Mouse (Mus musculus) CH12.LX (cell line): ENCODE data around the gene Meig1.

ENCODE experiments used
- CTCF ChIP-seq, 2 experiments: IDR thresholded peaks in 1 of 2; conservative IDR thresholded peaks in 1 of 2; 2 replicates each; pipeline ENCODE4 v1.5.1; 2011 to 2012; ENCODE audit warnings: low read depth in 2 of 2, low read length in 2 of 2, improper control_type of control experiment in 1 of 2, inconsistent platforms in 1 of 2, mild to moderate bottlenecking in 1 of 2, moderate library complexity in 1 of 2
- HCFC1 ChIP-seq: IDR thresholded peaks from 2 replicates; pipeline ENCODE4 v1.6.1; 2012; ENCODE audit warnings: low read depth, mild to moderate bottlenecking, inconsistent platforms, low read length, improper control_type of control experiment
- JUN ChIP-seq: IDR thresholded peaks from 2 replicates; pipeline ENCODE4 v1.6.1; 2011; ENCODE audit warnings: low read depth, mild to moderate bottlenecking, low read length, improper control_type of control experiment, moderate library complexity; ENCODE audit not compliant: insufficient read depth
- MAZ ChIP-seq: IDR thresholded peaks from 2 replicates; pipeline ENCODE4 v1.6.1; 2012; ENCODE audit warnings: low read depth, mild to moderate bottlenecking, inconsistent platforms, low read length, improper control_type of control experiment, moderate library complexity
- MYC ChIP-seq: IDR thresholded peaks from 2 replicates; pipeline ENCODE4 v1.6.1; 2011; ENCODE audit warnings: low read depth, mild to moderate bottlenecking, improper control_type of control experiment, low read length

GRCm38 (mm10) chr2:3415676-3416075 is 6.8 kb downstream of the Meig1 start:
- TF ChIP-seq CTCF (conservative IDR thresholded peaks at IDR 0.05 in 1 of 2, IDR thresholded peaks at IDR 0.05 in 1 of 2; ENCODE audit: low read depth in 2 of 2, low read length in 2 of 2) (no peak), MAZ (no peak), JUN (no peak), MYC (no peak), HCFC1 (no peak)
